Mouse (Mus musculus) stomach, postnatal 0 days (tissue): ENCODE results near the gene Padi1.

Source experiments
- CTCF ChIP-seq: IDR thresholded peaks from 2 replicates; pipeline ENCODE4 v1.5.1; 2016; ENCODE audit warnings: antibody characterized with exemption, low read depth, mild to moderate bottlenecking, moderate library complexity
- EP300 ChIP-seq: optimal IDR thresholded peaks from 2 replicates; pipeline ENCODE3; 2016; ENCODE audit warnings: antibody characterized with exemption

DNA sequence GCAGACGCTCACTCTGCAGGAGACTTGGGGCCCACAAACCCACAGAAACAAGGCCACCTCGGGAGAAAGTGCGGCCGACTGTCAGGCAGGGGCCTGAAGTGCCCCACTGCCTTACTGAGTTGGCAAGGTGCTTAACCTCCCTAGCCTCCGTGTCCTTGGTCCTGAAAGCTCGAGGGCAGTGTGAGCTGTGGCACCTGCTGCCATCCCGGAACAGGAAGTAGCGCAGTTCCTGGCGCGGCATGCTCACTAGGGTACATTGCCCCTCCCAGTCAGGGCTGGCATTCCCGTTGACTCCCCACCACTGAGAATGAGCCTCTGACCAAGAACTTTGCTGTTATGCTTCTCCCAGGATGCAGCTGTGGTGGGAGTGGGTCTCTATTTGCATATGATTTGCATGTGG lies 19.6 kb downstream of the Padi1 start:
- TF ChIP-seq EP300 (no peak), CTCF (no peak)
